Mouse (Mus musculus) frontal cortex, postnatal 36 days (tissue): ENCODE measurements around the gene Cic.
A peak's percentile ranks its signal among the peaks of the same experiment; 100 is the strongest.

Experiments used
- DNase-seq, 2 experiments: peaks; one replicate each; pipeline ENCODE4 v3.0.0; 2022; ENCODE audit warnings: low spot score in 2 of 2

The Cic gene

DNA sequence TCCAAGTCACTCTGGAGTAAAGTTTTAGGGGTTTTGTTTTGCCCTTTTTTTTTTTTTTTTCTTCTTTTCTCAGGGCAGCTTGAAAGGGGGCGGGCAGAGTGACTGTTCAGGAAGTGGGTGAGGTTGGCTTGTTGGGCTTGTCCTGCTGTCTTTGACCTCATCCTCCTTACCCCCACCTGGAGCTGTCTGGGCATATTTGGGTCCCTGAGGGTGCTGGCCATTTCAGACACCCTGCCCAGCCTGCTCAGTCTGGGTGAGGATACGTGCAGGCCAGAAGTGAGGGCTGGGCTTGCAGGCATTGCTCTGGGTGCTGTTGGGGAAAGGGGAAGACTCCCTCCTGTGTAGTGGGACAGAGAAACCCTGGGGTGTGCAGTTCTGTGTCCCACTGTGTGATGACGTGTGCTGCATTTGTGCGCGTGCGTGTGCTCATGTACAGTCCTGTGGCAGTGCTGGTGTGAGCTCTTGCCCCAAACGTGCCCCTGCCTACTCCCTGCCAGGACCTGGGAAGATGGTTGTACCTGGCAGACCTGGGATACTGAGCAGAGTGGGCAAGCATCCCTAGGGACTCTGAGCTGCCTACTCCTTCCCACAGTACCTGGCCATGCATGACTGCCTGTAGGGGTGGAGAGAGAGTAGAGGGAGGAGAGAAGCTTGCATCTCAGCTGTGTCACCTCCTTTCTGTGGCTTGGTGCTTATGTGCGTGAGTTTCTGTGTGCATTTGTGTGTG is 2.2 kb downstream of the Cic start:
- no peak for DNase-seq

DNA sequence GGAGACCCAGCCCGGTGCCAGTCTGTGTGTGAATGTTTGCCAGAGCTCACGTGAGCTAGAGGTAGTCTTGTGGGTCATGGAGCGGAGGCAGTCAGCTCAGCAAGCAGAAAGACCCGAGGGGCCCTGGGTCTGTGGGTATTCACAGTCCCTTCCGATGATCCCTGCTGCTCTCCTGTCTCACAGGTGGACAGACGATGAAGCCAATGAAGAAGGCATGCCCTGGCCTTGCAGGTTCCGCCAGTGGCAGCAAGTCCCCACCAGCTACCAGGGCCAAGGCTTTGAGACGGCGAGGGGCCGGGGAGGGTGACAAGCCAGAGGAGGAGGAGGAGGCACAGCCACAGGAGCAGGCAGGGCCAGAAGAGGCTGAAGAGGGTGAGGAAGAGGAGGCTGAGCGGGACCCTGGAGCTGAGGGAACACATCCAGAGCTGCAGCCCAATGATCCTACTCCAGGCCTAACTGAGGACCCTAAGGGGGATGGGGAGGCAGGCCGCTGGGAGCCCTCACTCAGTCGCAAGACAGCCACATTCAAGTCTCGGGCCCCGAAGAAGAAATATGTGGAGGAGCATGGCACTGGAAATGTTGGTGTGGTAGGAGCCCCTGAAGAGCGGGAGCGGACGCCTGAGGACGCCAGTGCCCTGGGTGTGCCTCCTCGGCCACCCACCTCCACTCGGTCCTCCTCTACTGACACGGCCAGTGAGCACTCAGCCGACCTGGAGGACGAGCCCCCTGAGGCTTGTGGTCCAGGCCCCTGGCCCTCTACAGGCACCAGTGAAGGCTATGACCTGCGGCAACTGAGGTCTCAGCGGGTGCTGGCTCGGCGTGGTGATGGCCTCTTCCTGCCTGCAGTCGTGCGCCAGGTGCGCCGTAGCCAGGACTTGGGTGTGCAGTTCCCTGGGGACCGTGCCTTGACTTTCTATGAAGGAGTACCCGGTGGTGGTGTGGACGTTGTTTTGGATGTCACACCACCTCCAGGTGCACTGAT is 3.4 kb downstream of the Cic start:
- no peak for DNase-seq

DNA sequence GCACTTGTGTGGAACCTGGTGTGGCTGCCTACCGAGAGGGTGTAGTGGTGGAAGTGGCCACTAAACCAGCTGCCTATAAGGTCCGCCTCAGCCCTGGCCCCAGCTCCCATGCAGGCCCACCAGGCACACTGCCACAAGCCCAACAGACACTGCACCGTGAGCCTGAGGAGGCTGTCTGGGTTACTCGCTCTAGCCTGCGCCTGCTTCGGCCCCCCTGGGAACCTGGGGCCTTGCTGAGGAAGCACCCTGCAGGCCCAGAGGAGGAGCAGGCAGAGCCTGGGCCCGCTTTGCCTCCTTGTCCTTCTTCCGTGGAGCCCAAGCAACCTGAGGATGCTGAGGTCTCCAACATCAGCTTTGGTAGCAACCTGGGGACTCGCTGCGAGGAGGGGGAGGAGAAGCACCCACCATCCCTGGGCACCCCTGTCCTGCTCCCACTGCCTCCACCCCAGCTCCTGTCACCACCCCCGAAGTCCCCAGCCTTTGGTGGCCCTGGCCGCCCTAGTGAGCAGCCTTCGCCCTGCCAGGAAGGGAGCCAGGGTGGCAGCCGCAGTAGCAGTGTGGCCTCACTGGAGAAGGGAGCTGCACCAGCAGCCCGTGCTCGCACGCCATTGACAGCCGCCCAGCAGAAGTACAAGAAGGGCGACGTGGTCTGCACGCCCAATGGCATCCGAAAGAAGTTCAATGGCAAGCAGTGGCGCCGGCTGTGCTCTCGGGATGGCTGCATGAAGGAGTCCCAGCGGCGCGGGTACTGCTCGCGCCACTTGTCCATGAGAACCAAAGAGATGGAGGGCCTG is 4.3 kb downstream of the Cic start:
- no peak for DNase-seq

DNA sequence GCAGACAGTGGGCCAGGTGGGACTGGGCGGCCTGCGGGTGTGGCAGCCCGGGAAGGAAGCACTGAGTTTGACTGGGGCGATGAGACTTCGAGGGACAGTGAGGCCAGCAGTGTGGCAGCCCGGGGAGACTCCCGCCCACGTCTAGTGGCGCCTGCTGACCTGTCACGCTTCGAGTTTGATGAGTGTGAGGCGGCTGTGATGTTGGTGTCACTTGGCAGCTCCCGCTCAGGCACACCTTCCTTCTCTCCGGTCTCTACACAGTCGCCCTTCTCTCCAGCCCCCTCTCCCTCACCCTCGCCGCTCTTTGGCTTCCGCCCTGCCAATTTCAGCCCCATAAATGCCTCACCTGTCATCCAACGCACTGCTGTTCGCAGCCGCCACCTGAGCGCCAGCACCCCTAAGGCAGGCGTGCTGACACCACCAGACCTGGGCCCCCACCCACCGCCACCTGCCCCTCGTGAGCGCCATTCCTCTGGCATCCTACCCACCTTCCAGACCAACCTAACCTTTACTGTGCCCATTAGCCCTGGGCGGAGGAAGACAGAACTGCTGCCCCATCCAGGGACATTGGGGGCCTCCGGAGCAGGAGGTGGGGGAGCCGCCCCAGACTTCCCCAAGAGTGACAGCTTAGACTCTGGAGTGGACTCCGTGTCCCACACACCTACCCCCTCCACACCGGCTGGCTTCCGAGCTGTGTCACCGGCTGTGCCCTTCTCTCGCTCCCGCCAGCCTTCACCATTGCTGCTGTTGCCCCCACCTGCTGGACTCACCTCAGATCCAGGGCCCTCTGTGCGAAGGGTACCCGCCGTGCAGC is 5.1 kb downstream of the Cic start:
- no peak for DNase-seq

DNA sequence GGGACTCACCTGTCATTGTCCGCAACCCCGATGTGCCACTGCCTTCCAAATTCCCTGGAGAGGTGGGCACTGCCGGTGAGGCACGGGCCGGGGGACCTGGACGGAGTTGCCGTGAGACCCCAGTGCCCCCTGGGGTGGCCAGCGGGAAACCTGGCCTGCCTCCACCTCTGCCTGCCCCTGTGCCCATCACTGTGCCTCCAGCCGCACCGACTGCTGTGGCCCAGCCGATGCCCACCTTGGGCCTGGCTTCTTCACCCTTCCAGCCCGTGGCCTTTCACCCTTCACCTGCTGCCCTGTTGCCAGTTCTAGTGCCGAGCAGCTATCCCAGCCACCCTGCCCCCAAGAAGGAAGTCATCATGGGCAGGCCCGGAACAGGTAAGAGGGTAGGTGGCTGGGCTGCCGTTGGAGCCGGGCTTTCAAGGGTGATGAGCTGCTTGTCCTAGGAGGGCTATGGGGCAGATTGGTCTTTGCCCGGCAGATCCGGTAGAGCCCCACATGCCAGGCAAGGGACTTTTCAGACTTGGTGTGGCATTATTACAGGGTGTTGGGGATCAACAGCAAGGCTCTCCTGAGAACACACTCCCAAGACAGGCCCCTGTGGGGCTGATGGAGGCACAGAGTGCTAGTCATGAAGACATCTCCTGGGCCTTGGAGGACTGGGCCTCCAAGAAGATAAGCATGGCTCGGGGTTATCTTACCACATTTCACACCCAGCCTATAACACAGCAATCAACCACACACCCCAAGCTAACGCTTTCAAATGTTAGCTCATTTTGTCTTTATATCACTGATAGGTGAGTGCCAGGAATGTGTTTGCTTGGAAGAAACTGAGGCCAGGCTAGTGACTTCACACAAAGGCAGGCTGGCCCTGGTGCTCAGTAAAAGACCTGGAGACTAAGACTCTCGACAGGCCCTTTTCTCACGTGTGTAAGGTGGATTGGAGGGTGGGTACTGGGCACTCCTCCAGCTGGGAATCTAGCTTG is 6.0 kb downstream of the Cic start:
- no peak for DNase-seq

DNA sequence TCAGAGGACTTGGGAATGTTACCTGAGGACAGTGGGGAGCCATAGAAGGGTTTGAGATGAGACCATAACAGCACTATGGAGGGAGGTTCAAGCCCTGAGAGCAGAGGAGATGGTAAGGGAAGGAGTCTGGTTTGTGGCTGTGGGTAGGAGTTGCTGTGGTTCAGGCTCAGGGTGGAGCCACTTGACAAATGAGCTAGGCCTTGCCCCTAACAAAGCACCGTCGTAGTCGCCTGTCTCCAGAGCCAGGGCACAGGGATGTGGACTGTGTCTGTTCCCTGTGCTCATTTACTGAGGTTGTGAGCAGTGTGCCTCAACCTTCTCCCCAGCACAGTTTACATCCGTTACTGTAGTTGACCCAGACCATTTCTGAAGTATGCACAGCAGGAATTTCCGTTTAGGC is 7.1 kb downstream of the Cic start:
- no peak for DNase-seq

DNA sequence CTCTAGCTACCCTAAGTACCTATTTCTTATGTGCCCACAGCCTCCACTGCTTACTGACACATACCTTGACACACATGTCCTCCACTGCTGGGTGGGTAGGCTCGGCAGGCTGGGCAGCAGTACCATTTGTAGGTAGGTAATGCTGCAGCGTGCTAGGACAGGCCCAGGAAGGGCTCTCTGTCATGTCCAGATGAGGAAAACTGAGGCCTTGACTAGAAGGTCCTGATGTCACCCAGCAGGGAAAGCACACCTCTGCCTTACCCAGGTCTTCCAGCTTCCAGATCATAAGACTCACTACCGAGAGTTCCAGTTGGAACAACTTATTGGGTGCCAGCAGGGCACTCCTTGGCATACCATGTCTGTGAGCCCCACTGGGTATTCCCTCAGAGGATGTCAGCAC is 7.5 kb downstream of the Cic start:
- no peak for DNase-seq

DNA sequence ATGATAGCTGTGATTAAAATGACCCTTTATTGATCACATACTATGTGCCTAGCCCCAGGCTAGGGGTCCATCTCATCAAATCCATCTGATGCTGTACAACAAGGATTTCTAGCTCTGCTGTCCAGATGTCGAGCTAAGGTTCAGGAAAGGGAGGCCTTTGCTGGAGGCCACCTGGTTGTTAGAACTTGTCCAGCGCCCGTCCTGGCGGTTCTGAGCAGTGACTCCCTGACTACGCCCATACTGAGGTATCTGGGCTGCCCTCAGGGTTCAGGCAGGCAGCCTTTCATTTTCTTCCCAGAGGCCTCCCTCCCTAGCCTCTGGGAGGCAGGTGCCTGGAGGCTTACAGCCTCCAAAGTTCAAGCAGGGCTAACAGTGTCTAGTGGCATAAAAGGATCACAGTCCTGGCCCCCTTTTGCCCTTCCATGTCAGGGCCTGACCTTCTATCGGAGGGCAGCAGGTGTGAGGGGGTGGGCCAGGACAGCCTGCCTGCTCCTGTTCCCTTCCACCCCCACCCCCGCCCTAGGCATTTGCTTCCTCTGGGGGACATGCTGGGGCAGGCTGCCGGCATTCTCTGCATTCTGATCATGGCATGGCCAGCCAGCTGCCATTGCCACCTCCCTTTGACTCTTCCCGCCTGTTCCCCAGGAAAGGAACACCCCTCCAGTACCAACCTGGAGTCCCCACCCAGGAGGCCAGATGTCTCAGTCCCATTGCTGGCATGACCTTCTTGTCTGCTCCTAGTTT is 8.2 kb downstream of the Cic start:
- no peak for DNase-seq

DNA sequence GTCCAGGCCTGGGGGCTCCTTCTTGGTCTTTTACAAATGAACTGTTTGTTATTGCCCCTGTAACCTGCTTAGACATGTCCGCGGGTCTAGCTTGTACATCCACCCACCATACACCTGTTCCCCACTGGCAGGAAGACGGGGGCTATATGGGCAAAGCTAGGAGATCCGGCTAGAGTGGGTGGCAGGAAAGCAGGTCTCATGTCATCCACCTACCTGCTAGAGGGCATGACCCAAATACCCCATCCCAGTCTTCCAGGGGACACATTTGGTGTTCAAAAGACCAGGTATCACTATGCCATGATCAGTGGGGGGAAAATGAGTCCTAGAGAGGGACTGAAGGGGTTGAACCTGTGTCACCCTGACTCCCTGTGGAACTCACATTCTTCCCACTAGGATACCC is 9.9 kb downstream of the Cic start:
- DNase-seq = no peak

DNA sequence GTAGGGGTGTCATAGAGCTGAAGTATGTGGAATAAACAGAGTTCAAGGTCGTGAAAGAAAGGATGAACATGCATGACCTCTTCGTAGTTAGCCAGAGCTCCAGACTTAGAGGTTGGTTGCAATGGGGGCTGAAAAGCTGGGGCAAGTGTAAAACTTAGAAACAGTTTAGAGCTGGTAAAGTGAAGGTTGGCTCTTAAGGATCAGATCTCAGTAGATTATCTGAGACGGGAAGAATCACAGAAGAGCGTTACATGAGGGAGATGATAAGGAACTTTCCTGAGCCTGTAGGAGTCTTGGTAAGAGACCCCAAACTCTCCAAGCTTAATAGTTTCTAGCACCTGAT is 10.5 kb downstream of the Cic start:
- DNase-seq = no peak

DNA sequence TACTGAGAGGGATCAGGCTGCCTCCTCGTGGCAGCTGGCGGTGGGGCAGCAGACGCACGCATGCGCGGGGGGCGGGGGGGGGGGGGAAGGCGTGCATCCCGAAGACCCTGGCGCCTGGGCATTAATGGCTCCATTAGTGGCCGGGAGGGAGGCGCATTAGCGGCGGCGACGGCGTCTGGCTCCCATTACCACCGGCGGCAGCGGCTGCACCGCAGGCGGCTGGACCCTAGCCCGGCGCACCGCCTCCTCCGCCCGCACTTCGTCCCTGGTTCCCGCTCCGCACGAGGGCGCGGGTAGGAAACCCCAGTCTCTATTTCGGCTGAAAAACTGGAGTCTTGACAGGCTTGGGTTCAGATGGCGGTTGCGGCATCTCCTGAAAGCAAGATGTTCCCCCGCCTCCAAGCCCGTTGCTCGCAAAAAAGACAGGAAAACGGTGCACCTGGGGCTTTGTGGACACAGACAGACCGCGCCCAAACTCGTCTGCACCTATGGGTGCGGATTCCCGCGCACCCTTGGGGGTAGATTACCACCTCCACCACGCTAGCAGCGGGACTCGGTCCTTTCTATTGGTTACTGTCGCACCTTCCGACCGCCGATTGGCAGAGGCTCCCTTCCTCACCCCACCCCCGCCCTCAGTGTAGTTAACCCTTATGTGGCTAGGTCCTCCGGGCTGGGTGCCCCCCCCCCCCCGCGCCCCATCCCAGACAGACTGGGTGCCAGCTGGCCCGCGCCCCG is 11.0 kb downstream of the Cic start:
- DNase-seq = peak; percentile 80 to 88

DNA sequence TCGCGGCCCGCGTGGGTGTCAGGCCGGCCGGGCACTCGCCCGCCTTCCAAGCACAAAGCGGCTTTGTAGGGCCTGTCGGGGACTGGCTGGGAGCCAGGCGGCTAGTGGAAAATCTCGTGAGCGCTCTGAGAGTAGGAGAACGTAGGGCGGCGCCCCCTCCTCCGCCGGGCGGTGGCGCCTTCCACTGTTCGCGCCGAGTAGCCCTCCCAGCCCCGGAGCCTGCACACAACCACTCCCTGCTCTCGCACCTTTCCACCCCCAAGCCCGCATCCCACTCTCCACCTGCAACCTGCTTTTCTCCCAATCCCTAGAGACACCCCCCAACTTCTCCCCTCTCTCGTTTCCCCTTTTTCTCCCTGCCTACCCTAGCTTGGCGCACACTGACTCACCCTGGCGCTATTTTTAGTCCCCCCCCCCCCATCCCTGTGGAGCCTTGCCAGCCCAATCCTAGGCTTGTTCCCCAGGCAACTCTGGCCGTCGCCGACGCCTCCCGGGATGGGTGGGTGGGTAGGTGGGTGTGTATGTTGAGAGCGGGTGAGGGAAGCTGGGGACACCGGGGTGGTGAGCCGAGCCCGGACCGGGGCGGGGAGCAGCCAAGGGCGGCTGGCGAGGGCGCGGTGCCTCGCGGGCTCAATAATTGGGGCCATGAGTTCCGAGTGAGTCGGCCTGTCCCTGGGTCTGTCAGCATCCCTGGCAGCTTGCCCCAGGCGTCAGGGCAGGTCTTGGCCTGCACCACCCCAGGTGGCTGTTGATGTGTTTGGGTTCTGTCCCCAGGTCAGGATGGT is 11.8 kb downstream of the Cic start:
- DNase-seq = peak; percentile 91 to 92

DNA sequence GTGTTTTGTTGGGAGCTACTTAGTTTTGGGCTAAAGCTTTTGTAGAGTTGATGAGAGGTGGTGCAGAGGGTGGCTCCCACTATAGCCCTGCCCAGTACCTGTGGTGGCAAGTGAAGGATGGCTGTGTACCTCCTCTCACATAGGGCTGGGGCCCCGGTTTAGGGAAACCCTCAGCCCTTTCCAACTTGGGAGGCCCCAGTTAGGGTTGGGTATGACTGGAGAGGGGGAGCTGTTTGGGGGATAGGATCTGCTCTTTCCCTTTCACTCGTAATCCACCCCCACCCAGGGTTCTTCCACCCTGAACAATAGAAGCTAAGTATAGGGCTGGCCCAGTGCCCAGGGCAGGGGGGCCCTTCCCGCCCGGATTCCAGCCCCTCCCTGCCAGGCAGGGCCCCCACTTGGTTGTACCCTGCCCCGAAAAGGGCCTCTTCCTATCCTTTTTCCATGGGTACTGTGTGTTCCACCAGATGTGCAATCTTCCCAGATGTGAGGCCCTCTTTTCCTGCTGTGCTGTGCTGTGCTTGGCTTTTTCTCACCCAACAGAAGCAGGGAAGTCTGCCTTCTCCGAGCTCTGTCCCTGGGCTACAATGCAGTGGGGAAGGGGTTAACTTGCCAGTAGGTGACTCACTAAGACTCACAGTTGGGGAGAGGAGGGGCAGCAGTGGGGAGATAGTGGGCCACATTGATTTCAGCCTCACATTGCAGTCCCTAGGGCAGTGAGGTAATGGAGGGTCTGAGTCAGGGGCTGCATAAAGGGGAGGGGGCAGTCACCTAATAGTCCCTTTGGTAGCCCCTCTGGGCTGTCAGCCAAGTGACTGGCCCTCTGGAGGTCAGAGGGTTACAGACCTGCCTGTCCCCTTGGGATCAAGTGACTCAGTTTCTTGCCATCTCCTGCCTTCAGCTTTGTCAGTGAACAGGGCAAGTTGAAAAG is 12.6 kb downstream of the Cic start:
- DNase-seq = peak in 1 of 2 experiments; percentile 24

DNA sequence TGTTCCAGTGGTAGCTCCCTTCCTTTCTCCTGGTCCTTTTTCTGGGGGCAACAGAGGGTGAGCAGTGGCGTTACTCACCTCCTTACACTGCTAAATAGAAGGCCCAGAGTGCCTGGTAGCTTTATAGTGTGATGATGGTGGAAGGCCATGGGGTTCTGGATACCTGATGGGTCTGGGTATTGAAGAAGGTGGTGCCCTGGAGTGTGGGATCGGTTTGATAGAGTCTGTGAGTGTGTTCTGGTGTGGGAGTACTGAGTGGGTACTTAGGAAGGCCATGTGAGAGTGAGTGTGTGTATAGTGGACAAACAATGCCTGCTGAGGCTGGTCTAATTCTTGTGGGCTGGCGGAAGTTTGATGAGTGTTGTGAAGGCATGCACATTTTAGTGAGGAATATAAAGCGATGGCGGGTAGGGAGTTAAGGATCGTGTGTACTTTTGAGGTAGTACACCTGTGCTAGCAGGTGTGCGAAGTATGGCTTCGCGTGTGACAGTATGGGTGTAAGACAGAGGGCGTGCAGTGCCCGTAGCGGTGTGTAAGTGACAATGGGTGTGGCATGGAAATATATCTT is 13.7 kb downstream of the Cic start:
- DNase-seq = no peak

DNA sequence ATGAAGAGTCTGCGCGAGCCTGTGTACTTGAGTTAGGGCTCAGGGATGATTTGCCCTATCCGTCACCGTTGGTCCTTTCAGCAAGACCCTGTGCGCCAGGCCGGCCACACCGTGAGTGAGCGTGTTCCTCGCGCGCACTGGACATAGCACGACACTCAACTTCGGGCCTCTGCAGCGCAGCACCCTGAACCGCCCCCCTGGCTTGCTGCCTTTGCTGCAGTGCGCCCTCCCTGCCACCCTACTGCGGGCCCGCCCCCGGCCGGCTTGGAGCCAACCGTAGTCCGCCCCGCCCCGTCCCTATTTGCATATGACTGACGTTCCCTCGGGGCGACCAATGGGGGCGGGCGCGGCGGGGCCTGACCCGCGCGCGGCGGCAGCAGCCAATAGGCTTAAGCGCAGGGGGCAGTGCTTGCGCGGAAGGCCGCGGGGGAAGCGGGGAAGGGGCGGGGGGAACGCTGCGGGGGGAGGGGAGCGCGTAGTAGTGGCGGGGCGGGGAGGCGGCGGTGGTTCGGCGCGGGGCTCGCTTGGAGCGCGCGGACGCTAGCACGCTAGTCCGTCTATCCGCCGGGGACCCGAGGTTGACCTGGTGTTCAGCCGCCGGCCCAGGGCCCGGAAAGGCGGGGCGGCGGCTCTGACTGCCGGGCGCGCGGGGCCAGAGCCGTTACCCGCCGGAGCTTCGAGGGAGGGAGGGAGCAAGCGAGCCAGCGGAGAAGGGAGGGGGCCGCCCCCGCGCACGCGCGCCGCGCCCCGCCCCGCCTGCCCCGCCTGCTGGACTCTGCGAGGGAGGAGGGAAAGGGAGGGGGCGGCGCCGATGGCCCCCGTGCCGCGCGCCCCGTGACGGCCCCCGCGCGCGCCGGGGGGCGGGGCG is 14.5 kb downstream of the Cic start:
- peak; percentile 95 to 97 for DNase-seq
